Mouse (Mus musculus): ENCODE measurements around the gene Bptf. TPM values are rescaled to one million over a fixed set of nuclear protein-coding genes. Genes with fewer than 3 reads are reported as not detected.
A peak's percentile ranks its signal among the peaks of the same experiment; 100 is the strongest.
"Not testable (repeated sequence)": the region's sequence is repeated elsewhere in the genome, so short reads cannot be mapped to it uniquely, and the experiment has no call there.

Gene Bptf
- total RNA-seq, 2 experiments from 2014 or later: 36.5 to 63.3 TPM

DNA sequence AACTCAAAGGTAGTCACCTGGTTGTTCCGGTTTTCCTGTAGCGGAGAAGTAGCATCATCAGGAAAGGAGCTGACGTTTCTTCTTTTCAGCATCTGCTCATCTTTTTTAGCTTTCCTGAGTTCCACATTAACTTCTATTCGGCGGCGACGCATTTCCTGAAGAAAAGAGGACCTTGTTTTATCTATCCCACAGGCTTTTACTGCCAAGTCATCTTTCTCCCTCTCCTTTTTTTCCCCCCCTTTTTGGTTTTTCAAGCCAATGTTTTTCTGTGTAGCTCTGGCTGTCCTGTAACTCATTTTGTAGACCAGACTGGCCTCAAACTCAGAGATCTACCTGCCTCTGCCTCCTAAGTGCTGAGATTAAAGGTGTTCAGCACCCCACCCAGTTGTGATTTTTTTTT, 135.4 kb downstream of the Bptf start:
- ATAC-seq (replicated peaks; ENCODE audit: poor library complexity): not testable (repeated sequence)

- peak; percentile 68 for ATAC-seq (replicated peaks; ENCODE audit: poor library complexity)
Measured at GRCm38 (mm10) chr11:106994246-106995085, 137.5 kb downstream of the Bptf start.

- 0 out of 2 replicates have a peak, but pooled peaks have one; percentile 11 for ATAC-seq (replicated peaks; ENCODE audit: poor library complexity)
Measured at GRCm38 (mm10) chr11:106987384-106987783, 144.5 kb downstream of the Bptf start.

- not testable (repeated sequence) for ATAC-seq (replicated peaks; ENCODE audit: poor library complexity)
Measured at GRCm38 (mm10) chr11:106985979-106986604, 145.8 kb downstream of the Bptf start.

Other genes starting within 250 kb of the Bptf start
- 23.3 and 25.3 TPM in 2 replicates for gene Smurf2, start 211.4 kb downstream of the Bptf start, total RNA-seq (2015)
- gene Smurf2, start 211.4 kb downstream of the Bptf start, total RNA-seq (2017): 24.9 and 30.7 TPM in 2 replicates
- 322 and 354 TPM in 2 replicates for gene Kpna2, start 132.6 kb downstream of the Bptf start, total RNA-seq (2015)
- gene Kpna2, start 132.6 kb downstream of the Bptf start, total RNA-seq (2017): 249 and 283 TPM in 2 replicates
- not detected in 2 replicates for gene 1810010H24Rik, start 106.4 kb downstream of the Bptf start, total RNA-seq (2015)
- not detected in 2 replicates for gene 1810010H24Rik, start 106.4 kb downstream of the Bptf start, total RNA-seq (2017)
- gene Nol11, start 57.3 kb upstream of the Bptf start, total RNA-seq (2015): 70.6 and 78.4 TPM in 2 replicates
- 51.1 and 64.7 TPM in 2 replicates for gene Nol11, start 57.3 kb upstream of the Bptf start, total RNA-seq (2017)

All from megakaryocyte progenitor cell, adult 5-6 weeks (primary cell).